Mouse (Mus musculus) forelimb bud, embryonic 11.5 days (tissue): ENCODE data around the gene Mcu.

ENCODE experiments used
- DNase-seq: peaks from one replicate; pipeline ENCODE4 v3.0.0-alpha.2; 2012; ENCODE audit warnings: low read depth, low spot score

The Mcu gene

DNA sequence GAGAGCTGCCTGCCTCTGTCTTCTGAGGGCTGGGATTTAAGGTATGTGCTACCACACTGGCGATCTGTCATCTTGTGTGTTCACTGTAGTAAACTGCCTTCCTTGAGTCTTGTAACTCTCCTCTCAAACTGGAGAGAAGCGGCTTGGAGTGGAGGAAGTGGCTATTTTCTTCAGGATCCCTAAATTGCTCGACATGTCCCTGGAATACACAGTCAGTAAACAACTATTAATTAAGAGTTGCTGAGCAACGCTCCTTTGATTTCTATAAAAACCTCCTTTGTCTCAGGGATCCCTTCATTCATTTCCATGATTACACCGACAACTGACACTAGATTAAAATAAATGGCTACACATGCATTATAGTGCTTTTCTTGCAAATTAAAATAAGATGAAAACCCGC lies 78.4 kb downstream of the Mcu start:
- no peak for DNase-seq

DNA sequence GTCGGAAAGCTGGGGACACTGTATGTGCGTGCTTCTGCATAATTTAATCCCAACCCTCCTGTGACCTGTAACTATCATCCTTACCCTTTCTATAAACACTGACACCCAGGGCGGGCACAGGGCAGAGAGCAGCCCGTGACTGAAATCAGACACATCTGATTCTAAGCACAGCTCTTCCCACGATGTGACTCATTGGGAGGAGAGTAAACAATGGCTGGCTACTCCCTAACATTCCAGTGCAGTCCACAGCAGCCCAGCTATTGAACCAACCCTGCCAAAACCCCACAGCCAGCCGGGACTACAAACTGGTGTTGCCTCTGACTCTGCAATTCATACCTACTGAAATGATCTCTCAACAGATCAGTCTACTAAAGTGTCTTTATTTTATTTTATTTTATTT lies 78.9 kb downstream of the Mcu start:
- no peak for DNase-seq

GRCm38 (mm10) chr10:59532256-59532655 lies 84.2 kb downstream of the Mcu start:
- no peak for DNase-seq

- no peak for DNase-seq
These were observed 88.7 kb downstream of the Mcu start for GRCm38 (mm10) chr10:59527819-59528218.

DNA sequence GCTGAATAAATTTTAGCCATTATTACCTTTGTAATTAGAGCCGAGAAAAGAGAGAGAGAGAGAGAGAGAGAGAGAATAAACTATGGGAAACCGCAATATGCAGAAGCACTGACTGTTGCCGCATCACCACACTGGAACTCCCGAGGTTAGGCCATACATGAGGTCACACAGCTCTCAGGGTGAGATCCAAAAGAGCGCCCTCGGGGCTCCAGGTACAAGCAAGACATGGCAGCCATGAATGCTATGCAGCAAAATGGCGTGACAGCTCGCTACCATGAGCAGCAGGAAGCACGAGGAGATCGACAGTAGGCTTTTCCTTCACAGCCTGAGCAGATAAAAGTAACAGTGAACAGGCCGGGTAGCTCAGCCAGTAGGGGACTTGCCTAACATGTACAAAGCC lies 89.2 kb downstream of the Mcu start:
- no peak for DNase-seq

DNA sequence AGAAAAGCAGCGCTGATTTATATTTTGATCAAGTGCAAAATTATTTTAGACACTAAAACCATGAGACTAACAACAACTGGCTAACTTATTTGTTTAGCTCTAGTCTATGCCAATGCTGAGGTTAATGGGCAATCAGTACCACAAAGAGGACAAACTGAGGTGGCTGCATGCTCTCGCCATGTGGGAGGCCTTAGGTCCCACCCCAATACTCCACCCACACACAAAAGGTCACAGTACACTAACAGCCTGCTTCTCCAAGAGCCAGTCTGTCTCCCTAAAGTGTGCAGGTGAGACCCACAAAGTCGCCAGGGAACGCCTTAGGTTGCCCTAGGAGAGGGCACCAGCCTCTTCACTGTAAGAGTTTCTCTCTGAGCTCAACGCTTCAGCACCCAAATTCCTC lies 91.8 kb downstream of the Mcu start:
- DNase-seq, result no peak

DNA sequence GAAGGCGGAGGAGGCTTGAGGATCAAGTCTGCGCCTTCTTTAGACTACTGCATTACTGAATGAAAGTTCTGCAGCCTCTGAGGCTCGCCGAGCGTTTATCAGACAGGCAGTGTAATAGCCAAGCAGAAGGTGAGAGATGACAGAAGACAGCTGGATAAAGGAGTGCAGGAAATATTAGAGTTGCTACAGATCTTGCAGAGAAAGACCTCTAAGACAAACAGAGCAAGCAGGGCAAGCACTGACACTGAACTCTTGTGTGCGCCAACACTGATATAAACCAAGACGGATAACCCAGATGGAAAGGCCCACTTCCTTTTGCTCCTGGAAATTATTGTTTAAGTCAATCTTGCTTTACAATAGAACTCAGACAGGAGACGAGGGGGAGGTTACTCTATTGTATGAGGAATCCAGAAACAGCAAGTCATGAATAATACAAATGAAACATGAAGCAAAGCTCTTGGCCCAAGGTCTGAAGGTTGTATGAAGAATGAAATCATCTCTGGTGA lies 92.6 kb downstream of the Mcu start:
- DNase-seq, result no peak

- DNase-seq, result no peak
These were observed 95.8 kb downstream of the Mcu start for GRCm38 (mm10) chr10:59520701-59521100.

DNA sequence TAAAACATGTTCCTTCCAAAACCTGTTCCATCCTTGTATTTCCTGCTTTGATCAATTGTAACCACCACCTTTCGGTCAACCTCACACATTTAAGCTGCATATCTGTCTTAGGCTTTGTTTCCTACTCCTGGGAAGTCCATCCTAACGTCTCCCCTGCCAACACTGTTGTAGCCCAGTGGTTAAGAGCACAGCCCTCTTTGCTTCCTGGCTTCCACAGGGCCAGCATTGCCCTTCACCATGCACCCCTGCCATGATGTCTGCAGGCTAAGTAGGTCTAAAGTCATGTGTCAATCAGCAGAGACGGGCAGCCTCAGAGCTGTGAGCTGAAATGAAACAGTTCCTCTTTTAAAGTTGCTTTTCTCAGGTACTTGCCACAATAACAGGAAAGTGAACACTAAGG lies 97.1 kb downstream of the Mcu start:
- DNase-seq, result no peak

- DNase-seq, result no peak
These were observed 99.3 kb downstream of the Mcu start for GRCm38 (mm10) chr10:59517201-59517600.

DNA sequence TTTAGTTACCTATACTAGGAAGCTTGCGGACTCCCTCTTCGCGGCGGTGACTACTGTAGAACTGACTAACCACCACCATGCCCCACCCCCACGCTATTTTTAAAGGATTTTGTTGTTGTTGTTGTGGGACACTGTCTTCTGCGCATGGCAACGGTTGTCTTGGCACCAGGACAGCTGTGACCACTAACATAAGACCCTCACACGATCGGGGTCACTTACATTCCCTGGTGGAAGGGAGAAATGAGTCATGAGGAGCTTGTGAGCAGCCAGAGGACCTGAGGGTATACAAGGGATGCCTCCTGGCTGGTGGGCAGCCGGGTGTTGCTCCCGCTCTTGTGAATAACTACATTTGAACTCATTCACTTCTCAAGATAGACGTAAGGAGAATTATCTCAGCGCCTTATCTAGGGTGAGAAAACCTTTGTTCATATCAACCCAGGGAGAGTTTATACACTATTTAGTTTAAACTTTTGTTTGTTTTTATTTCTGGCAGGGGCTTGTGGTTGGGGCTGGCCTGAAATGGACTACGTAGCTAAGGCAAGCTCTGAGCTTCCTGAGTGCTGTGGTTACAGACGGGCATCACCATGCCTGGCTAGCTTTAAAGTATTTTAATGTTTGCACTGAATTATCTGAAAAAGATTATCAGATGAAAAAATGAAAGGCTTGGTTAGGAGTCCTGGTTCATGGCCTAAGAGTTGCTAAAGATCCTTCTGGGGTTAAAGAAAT lies 101.6 kb downstream of the Mcu start:
- no peak for DNase-seq

DNA sequence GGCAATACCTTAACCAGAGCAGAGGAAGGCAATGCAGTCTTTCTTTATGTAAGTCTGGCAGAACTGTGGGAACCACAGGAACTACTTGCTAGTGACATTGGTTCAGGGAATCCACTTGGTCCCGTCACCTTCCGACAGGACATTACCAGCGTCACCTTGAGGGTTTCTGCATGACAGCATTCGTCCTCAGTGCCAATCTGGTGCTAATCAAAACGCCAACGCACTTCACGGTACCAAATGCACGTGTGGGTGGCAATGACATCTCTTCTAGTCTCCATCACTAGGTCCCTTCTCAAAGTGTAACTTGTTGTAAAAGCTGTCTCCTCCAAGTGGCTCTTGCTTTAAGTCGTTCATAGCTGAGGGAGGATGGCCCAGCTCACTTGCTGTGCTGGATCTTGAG lies 104.3 kb downstream of the Mcu start:
- no peak for DNase-seq

- DNase-seq, result peak; percentile 80
These were observed 105.0 kb downstream of the Mcu start for GRCm38 (mm10) chr10:59511427-59511963.

DNA sequence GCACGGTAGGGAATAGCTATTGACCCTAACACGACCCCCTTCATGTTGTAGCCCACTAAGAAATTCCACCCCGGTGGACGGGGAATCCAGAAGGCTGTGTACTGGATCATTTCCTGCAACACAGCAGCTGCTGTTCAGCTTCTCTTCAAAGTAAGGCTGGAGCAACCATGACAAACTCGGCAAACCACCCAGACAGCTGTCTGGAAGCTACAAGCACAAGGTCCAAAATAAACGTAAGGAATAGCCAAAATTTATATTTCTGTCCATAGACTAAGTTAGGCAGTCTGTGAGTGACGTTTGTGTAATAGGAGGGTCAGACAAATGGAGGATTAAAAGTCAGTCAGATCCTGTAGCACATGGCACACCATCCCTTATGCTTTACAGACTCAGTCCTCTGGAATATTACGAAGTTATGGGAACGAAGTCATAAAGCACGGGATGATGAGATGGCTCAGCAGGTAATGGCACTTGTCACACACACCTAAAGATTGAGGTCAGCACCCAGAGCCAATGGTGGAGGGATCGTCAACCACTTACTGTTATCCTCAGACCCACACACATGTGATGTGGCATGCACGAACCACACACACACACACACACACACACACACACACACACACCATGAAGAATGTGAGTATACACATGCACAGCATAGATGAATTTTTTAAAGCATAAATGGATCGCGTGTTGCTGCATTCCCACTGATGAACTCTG lies 105.6 kb downstream of the Mcu start:
- DNase-seq, result peak; percentile 42

- DNase-seq, result no peak
These were observed 107.3 kb downstream of the Mcu start for GRCm38 (mm10) chr10:59509197-59509596.

DNA sequence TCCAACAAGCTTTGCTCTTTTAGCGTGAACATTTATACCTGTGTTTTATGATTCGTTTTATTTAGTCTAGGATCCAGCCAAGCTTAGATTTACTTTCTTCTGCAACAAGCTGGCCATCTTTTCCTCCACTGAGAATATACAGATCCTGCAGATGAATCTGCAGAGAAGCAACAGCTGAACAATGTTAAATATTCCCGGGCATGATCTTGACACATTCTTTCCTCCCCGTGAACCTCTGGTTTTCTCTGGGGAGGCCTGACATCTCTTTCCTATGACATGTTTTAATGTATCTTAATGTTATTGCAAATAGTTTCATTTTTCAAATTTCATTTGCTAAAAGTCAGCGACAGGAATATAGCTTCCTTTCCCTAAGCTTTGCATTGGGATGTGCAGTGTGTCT lies 109.8 kb downstream of the Mcu start:
- DNase-seq, result no peak

DNA sequence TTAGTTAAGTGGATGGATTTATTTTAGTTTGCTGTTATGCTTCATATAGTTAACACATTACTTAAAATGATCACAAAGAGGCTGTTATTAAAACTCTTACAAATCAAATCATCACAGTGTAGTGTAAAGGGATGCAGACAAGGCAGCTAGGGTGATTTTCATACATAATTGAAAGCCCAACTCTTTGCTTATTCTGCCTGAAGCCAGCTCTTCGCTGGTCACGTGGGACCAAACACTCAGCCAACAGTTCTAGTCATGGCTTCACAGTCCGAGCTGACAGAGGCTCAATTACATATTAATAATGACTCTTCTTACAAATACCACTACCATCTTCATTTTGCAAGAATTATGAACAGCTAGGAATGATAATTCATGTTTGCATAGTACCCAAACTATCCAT lies 112.2 kb downstream of the Mcu start:
- DNase-seq, result no peak

- peak; percentile 57 for DNase-seq
These were observed 112.9 kb downstream of the Mcu start for GRCm38 (mm10) chr10:59503433-59504210.

- no peak for DNase-seq
These were observed 114.1 kb downstream of the Mcu start for GRCm38 (mm10) chr10:59502381-59502780.

- no peak for DNase-seq
These were observed 114.7 kb downstream of the Mcu start for GRCm38 (mm10) chr10:59501761-59502160.

DNA sequence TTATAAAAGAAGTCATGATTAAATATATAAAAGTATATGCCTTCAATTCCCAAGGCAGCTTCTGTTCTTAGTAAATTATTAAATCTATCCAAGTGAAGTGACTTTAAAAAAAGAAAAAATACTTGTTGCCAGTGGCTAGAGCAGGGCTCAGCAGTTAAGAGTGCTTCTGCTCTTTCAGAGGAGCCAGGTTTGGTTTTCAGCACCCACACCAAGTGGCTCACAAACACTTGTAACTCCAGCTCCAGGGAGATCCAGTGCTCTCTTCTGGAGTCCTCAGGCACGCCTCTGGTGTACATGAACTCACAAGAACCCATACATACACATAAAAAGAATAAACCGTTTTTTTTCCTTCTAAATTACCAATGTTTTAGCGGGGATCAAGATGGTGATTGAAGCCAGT lies 116.3 kb downstream of the Mcu start:
- DNase-seq, result no peak

DNA sequence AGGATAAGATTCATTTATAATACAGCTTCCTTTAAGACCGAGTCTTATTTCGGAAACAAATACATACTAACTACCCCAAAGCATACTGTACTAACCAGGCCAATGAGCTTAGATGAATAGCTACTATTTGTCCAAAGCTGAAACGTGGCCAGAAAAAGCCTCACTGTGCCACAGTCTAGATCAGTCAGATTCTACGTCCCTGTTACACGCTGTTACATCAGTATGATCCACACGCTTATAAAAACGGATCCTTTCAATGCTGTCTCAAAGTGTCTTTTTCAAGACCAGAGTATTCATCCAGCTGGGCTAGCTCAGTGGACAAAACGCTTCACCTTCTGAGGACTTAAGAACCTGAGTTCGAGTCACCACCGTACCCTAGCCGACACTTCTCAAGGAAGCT lies 119.5 kb downstream of the Mcu start:
- DNase-seq, result no peak
